14 mouse cellular contexts compared by ENCODE assay signal in genomic region chrX:11924639-11925302, GRCm38 (mm10).
DNase-seq lines count a peak whose midpoint lies in the region; ATAC-seq lines count a peak whose summit lies in the region.
"Had no signal": no experiment of that assay in that cellular context is flagged by ENCODE, and none has a peak within 500 bp of the region (broad histone marks: within the 10 kb centered on the region; RNA-seq: fewer than 3 reads in every experiment).

No protein-coding gene starts in this region.

- H3K9ac ChIP-seq in kidney, embryonic 15.5 days, result no peak overlapping the region
- no peak overlapping the region for H3K9ac ChIP-seq in intestine, embryonic 16.5 days (ENCODE audit: low read depth, low read length)
- H3K9ac ChIP-seq: lung, embryonic 15.5 days; midbrain, embryonic 12.5 days had no signal

- H3K4me2 ChIP-seq in kidney, embryonic 15.5 days, result no peak overlapping the region
- H3K4me2 ChIP-seq in intestine, embryonic 16.5 days (ENCODE audit: low read depth, low read length), result no peak overlapping the region
- H3K4me2 ChIP-seq: lung, embryonic 15.5 days; midbrain, embryonic 12.5 days had no signal

- WGBS in kidney, embryonic 15.5 days, result 77% methylated on average over 3 of the region's 3 CpGs
- WGBS in intestine, embryonic 16.5 days, result 70% methylated on average over 3 of the region's 3 CpGs

- H3K9me3 ChIP-seq in kidney, embryonic 15.5 days (replicated peaks), result no peaks in the 10 kb centered on the region
- no peaks in the 10 kb centered on the region for H3K9me3 ChIP-seq in intestine, embryonic 16.5 days (ENCODE audit: control insufficient read depth, low read length)
- H3K9me3 ChIP-seq: lung, embryonic 15.5 days; midbrain, embryonic 12.5 days had no signal

- H3K4me1 ChIP-seq in kidney, embryonic 15.5 days, result no peaks in the 10 kb centered on the region
- H3K4me1 ChIP-seq in intestine, embryonic 16.5 days (ENCODE audit: control insufficient read depth, insufficient read depth, low read length), result 0 out of 2 replicates have a peak, but pooled peaks cover 5% of the 10 kb centered on the region
- H3K4me1 ChIP-seq: midbrain, embryonic 12.5 days had no signal

- H3K36me3 ChIP-seq in kidney, embryonic 15.5 days, result no peaks in the 10 kb centered on the region
- H3K36me3 ChIP-seq in intestine, embryonic 16.5 days (ENCODE audit: control insufficient read depth, insufficient read depth, low read length), result no peaks in the 10 kb centered on the region
- H3K36me3 ChIP-seq: lung, embryonic 15.5 days; midbrain, embryonic 12.5 days had no signal

- peaks cover 28% of the 10 kb centered on the region; the same call in 1 of the 2 replicates for H3K27me3 ChIP-seq in kidney, embryonic 15.5 days
- 0 out of 2 replicates have a peak, but pooled peaks cover 7% of the 10 kb centered on the region for H3K27me3 ChIP-seq in intestine, embryonic 16.5 days (replicated peaks; ENCODE audit: control insufficient read depth, insufficient read depth, low read length)

- ATAC-seq in kidney, embryonic 15.5 days (replicated peaks; ENCODE audit: low FRiP score), result no peak
- peak; percentile 70 for ATAC-seq in intestine, embryonic 16.5 days
- ATAC-seq: forebrain, embryonic 16.5 days had no signal

- DNase-seq in kidney, adult 18-20 months, result peak; percentile 18
- peak; percentile 35 to 48 for DNase-seq in kidney, postnatal 25 days
- peak; percentile 56 for DNase-seq in skeletal muscle tissue, adult 2 months (ENCODE audit: low read depth, low spot score)
- DNase-seq in c-Kit-positive CD71-positive TER-119-positive erythroid progenitor cells, embryonic 14.5 days (ENCODE audit: low spot score), result no peak
- DNase-seq in left cerebral cortex, adult 18-20 months (ENCODE audit: low spot score in 2 of 2), result no peak
- no peak for DNase-seq in spleen, postnatal 14 days (ENCODE audit: low spot score in 2 of 2)
- DNase-seq: cerebellum, adult 18-20 months; left cerebral cortex, postnatal 4 days had no signal

- H3K27ac ChIP-seq in kidney, embryonic 15.5 days, result no peak overlapping the region
- H3K27ac ChIP-seq in intestine, embryonic 16.5 days (ENCODE audit: low read length), result no peak overlapping the region
- H3K27ac ChIP-seq: lung, embryonic 15.5 days; macrophage; midbrain, embryonic 12.5 days had no signal

- no peak overlapping the region for H3K4me3 ChIP-seq in kidney, embryonic 15.5 days (replicated peaks)
- H3K4me3 ChIP-seq in intestine, embryonic 16.5 days (ENCODE audit: low read length), result no peak overlapping the region
- H3K4me3 ChIP-seq: lung, embryonic 15.5 days; midbrain, embryonic 12.5 days had no signal

Comparison
In these comparisons a context has a peak if more than half of its experiments do, and no peak if none do; other contexts are left out.
1. DNase-seq: peak in kidney, adult 18-20 months (single experiment), kidney, postnatal 25 days (2 of 2) and skeletal muscle tissue, adult 2 months (single experiment); none in c-Kit-positive CD71-positive TER-119-positive erythroid progenitor cells, embryonic 14.5 days (single experiment), left cerebral cortex, adult 18-20 months (0 of 2) and spleen, postnatal 14 days (0 of 2).